Mouse (Mus musculus): ENCODE results near the gene Vmn2r111.
"Not testable (repeated sequence)": the region's sequence is repeated elsewhere in the genome, so short reads cannot be mapped to it uniquely, and the experiment has no call there.

- TF ChIP-seq CTCF, EP300 (IDR thresholded peaks at IDR 0.05): not testable (repeated sequence)
Measured at GRCm38 (mm10) chr17:22573382-22573781, at the start of gene Vmn2r111.
